In genomic region chr19:8818301-8818798, GRCm38 (mm10) we compare ENCODE assay signal across 8 mouse cellular contexts. TPM values are rescaled to one million over a fixed set of nuclear protein-coding genes. Genes with fewer than 3 reads are reported as not detected.
DNase-seq lines count a peak whose midpoint lies in the region; ATAC-seq and TF ChIP-seq lines count a peak whose summit lies in the region.

No protein-coding gene starts in this region.

- H3K4me3 ChIP-seq in lung, embryonic 14.5 days (ENCODE audit: low read depth, low read length) = peak overlapping the region; percentile 100
- H3K4me3 ChIP-seq in embryonic facial prominence, embryonic 13.5 days = peak overlapping the region; percentile 100
- peak overlapping the region; percentile 96 for H3K4me3 ChIP-seq in hindbrain, postnatal 0 days (ENCODE audit: low read length)
- peak overlapping the region; percentile 49 for H3K4me3 ChIP-seq in neural tube, embryonic 12.5 days

- no peak for ATAC-seq in lung, embryonic 14.5 days (ENCODE audit: insufficient read depth)
- ATAC-seq in embryonic facial prominence, embryonic 13.5 days (ENCODE audit: insufficient number of reproducible peaks, insufficient read depth, low FRiP score, low TSS enrichment, low read depth) = no peak
- no peak for ATAC-seq in hindbrain, postnatal 0 days
- no peak for ATAC-seq in neural tube, embryonic 12.5 days (ENCODE audit: low FRiP score, low read depth)

- DNase-seq in lung, embryonic 14.5 days = no peak
- no peak for DNase-seq in lung, postnatal 4 days
- DNase-seq in hindbrain, postnatal 0 days (ENCODE audit: low spot score) = no peak
- DNase-seq in urinary bladder, postnatal 25 days (ENCODE audit: low spot score) = no peak
- no peak for DNase-seq in kidney, adult 8-10 months
- DNase-seq in urinary bladder, postnatal 14 days (ENCODE audit: low spot score) = no peak

- H3K36me3 ChIP-seq in lung, embryonic 14.5 days (ENCODE audit: insufficient read depth) = peaks cover 46% of the 10 kb centered on the region
- peaks cover 37% of the 10 kb centered on the region for H3K36me3 ChIP-seq in embryonic facial prominence, embryonic 13.5 days
- peaks cover 6% of the 10 kb centered on the region; the same call in 1 of the 2 replicates for H3K36me3 ChIP-seq in hindbrain, postnatal 0 days (ENCODE audit: insufficient read depth, low read length)
- peaks cover 35% of the 10 kb centered on the region for H3K36me3 ChIP-seq in neural tube, embryonic 12.5 days

- peak overlapping the region; percentile 56 for H3K9ac ChIP-seq in lung, embryonic 14.5 days
- H3K9ac ChIP-seq in embryonic facial prominence, embryonic 13.5 days = peak overlapping the region; percentile 91
- H3K9ac ChIP-seq in hindbrain, postnatal 0 days (replicated peaks; ENCODE audit: low read length) = peak overlapping the region; percentile 98
- H3K9ac ChIP-seq in neural tube, embryonic 12.5 days = peak overlapping the region; percentile 66

- H3K27ac ChIP-seq in lung, embryonic 14.5 days (ENCODE audit: low read depth) = peak overlapping the region; percentile 100
- peak overlapping the region; percentile 100 for H3K27ac ChIP-seq in embryonic facial prominence, embryonic 13.5 days
- H3K27ac ChIP-seq in hindbrain, postnatal 0 days = peak overlapping the region; percentile 99
- H3K27ac ChIP-seq in neural tube, embryonic 12.5 days = peak overlapping the region; percentile 80; the same call in 1 of the 2 replicates

- H3K9me3 ChIP-seq in lung, embryonic 14.5 days (ENCODE audit: low read depth, low read length) = no peaks in the 10 kb centered on the region
- no peaks in the 10 kb centered on the region for H3K9me3 ChIP-seq in embryonic facial prominence, embryonic 13.5 days
- H3K9me3 ChIP-seq in hindbrain, postnatal 0 days (ENCODE audit: low read length) = no peaks in the 10 kb centered on the region
- no peaks in the 10 kb centered on the region for H3K9me3 ChIP-seq in neural tube, embryonic 12.5 days

- peak overlapping the region; percentile 80 for H3K4me2 ChIP-seq in lung, embryonic 14.5 days
- peak overlapping the region; percentile 97 for H3K4me2 ChIP-seq in embryonic facial prominence, embryonic 13.5 days
- H3K4me2 ChIP-seq in hindbrain, postnatal 0 days (ENCODE audit: low read depth, low read length) = peak overlapping the region; percentile 95
- H3K4me2 ChIP-seq in neural tube, embryonic 12.5 days (replicated peaks) = peak overlapping the region; percentile 97

- H3K27me3 ChIP-seq in lung, embryonic 14.5 days (ENCODE audit: insufficient read depth, low read length) = no peaks in the 10 kb centered on the region
- H3K27me3 ChIP-seq in embryonic facial prominence, embryonic 13.5 days = no peaks in the 10 kb centered on the region
- H3K27me3 ChIP-seq in hindbrain, postnatal 0 days (ENCODE audit: insufficient read depth, low read length) = no peaks in the 10 kb centered on the region
- H3K27me3 ChIP-seq in neural tube, embryonic 12.5 days (replicated peaks) = no peaks in the 10 kb centered on the region

- WGBS in lung, embryonic 14.5 days = 14% methylated on average over 14 of the region's 14 CpGs
- 26% methylated on average over 14 of the region's 14 CpGs for WGBS in embryonic facial prominence, embryonic 13.5 days
- 38% methylated on average over 14 of the region's 14 CpGs for WGBS in hindbrain, postnatal 0 days
- WGBS in neural tube, embryonic 12.5 days = 35% methylated on average over 14 of the region's 14 CpGs

- TF ChIP-seq CTCF in lung, embryonic 14.5 days (IDR thresholded peaks at IDR 0.05; ENCODE audit: low read depth) = no peak
- no peak for TF ChIP-seq CTCF in hindbrain, postnatal 0 days (IDR thresholded peaks at IDR 0.05; ENCODE audit: low read depth)

- peaks cover 16% of the 10 kb centered on the region for H3K4me1 ChIP-seq in lung, embryonic 14.5 days (ENCODE audit: insufficient read depth)
- H3K4me1 ChIP-seq in embryonic facial prominence, embryonic 13.5 days = peaks cover 45% of the 10 kb centered on the region
- peaks cover 30% of the 10 kb centered on the region for H3K4me1 ChIP-seq in hindbrain, postnatal 0 days (ENCODE audit: insufficient read depth, low read length)
- H3K4me1 ChIP-seq in neural tube, embryonic 12.5 days = peaks cover 44% of the 10 kb centered on the region

RNA-seq across cellular contexts. Expression of gene Ttc9c, which starts 0.8 kb away (rescaled TPM):
- polyA plus RNA-seq in lung, embryonic 14.5 days (2014; fragmentation: Nextera tagmentation; extraction: Ambion mirVana) = 53.7 and 55.7 TPM in 2 replicates
- polyA plus RNA-seq in embryonic facial prominence, embryonic 13.5 days (2015; fragmentation: Nextera tagmentation; extraction: Ambion mirVana) = 78.7 and 82.9 TPM in 2 replicates
- total RNA-seq in hindbrain, postnatal 0 days (2014; rRNA removed) = 41.0 and 55.2 TPM in 2 replicates
- 41.1 and 42.5 TPM in 2 replicates for polyA plus RNA-seq in hindbrain, postnatal 0 days (2015; fragmentation: Nextera tagmentation; extraction: Ambion mirVana)
- 55.2 and 57.7 TPM in 2 replicates for polyA plus RNA-seq in neural tube, embryonic 12.5 days (2016; fragmentation: Nextera tagmentation; extraction: Ambion mirVana)

RNA-seq across cellular contexts. Expression of gene Hnrnpul2, which starts 1.5 kb away (rescaled TPM):
- polyA plus RNA-seq in lung, embryonic 14.5 days (2014; fragmentation: Nextera tagmentation; extraction: Ambion mirVana) = 7.9 and 8.3 TPM in 2 replicates
- 7.4 and 7.6 TPM in 2 replicates for polyA plus RNA-seq in embryonic facial prominence, embryonic 13.5 days (2015; fragmentation: Nextera tagmentation; extraction: Ambion mirVana)
- 19.7 and 20.1 TPM in 2 replicates for total RNA-seq in hindbrain, postnatal 0 days (2014; rRNA removed)
- polyA plus RNA-seq in hindbrain, postnatal 0 days (2015; fragmentation: Nextera tagmentation; extraction: Ambion mirVana) = 5.6 TPM in 2 replicates
- 5.7 and 7.5 TPM in 2 replicates for polyA plus RNA-seq in neural tube, embryonic 12.5 days (2016; fragmentation: Nextera tagmentation; extraction: Ambion mirVana)

RNA-seq across cellular contexts. Expression of gene AC129217.1, which starts 11.2 kb away (rescaled TPM):
- polyA plus RNA-seq in lung, embryonic 14.5 days (2014; fragmentation: Nextera tagmentation; extraction: Ambion mirVana) = not detected in 2 replicates
- not detected in 2 replicates for polyA plus RNA-seq in embryonic facial prominence, embryonic 13.5 days (2015; fragmentation: Nextera tagmentation; extraction: Ambion mirVana)
- total RNA-seq in hindbrain, postnatal 0 days (2014; rRNA removed) = not detected in 2 replicates
- not detected in 2 replicates for polyA plus RNA-seq in hindbrain, postnatal 0 days (2015; fragmentation: Nextera tagmentation; extraction: Ambion mirVana)
- polyA plus RNA-seq in neural tube, embryonic 12.5 days (2016; fragmentation: Nextera tagmentation; extraction: Ambion mirVana) = 0.45 TPM in 1 of 2 replicates, not detected in the other

RNA-seq across cellular contexts. Expression of gene Zbtb3, which starts 16.0 kb away (rescaled TPM):
- polyA plus RNA-seq in lung, embryonic 14.5 days (2014; fragmentation: Nextera tagmentation; extraction: Ambion mirVana) = 6.1 and 6.6 TPM in 2 replicates
- polyA plus RNA-seq in embryonic facial prominence, embryonic 13.5 days (2015; fragmentation: Nextera tagmentation; extraction: Ambion mirVana) = 5.5 and 6.0 TPM in 2 replicates
- 5.0 and 7.5 TPM in 2 replicates for total RNA-seq in hindbrain, postnatal 0 days (2014; rRNA removed)
- polyA plus RNA-seq in hindbrain, postnatal 0 days (2015; fragmentation: Nextera tagmentation; extraction: Ambion mirVana) = 4.4 and 4.7 TPM in 2 replicates
- polyA plus RNA-seq in neural tube, embryonic 12.5 days (2016; fragmentation: Nextera tagmentation; extraction: Ambion mirVana) = 7.2 and 7.5 TPM in 2 replicates

RNA-seq across cellular contexts. Expression of gene Bscl2, which starts 18.9 kb away (rescaled TPM):
- polyA plus RNA-seq in lung, embryonic 14.5 days (2014; fragmentation: Nextera tagmentation; extraction: Ambion mirVana) = 38.4 and 42.5 TPM in 2 replicates
- 52.6 and 53.3 TPM in 2 replicates for polyA plus RNA-seq in embryonic facial prominence, embryonic 13.5 days (2015; fragmentation: Nextera tagmentation; extraction: Ambion mirVana)
- 132 and 146 TPM in 2 replicates for total RNA-seq in hindbrain, postnatal 0 days (2014; rRNA removed)
- 104 and 107 TPM in 2 replicates for polyA plus RNA-seq in hindbrain, postnatal 0 days (2015; fragmentation: Nextera tagmentation; extraction: Ambion mirVana)
- 66.1 and 68.5 TPM in 2 replicates for polyA plus RNA-seq in neural tube, embryonic 12.5 days (2016; fragmentation: Nextera tagmentation; extraction: Ambion mirVana)

Comparison
In these comparisons a context has a peak if more than half of its experiments do, and no peak if none do; other contexts are left out.
1. H3K4me3 ChIP-seq: peak in every context shown above with its lines; median percentile 100 in lung, embryonic 14.5 days; 100 in embryonic facial prominence, embryonic 13.5 days; 96 in hindbrain, postnatal 0 days; 49 in neural tube, embryonic 12.5 days.